Mouse (Mus musculus) MEL (cell line): ENCODE results near the gene Cyp1a2. TPM values are rescaled to one million over a fixed set of nuclear protein-coding genes. Genes with fewer than 3 reads are reported as not detected.
A peak's percentile ranks its signal among the peaks of the same experiment; 100 is the strongest.

Experiments
- DNase-seq: peaks from one replicate; pipeline ENCODE4 v3.0.0; 2011; ENCODE audit warnings: low read depth, low spot score
- H3K27ac ChIP-seq: 2 replicates; pipeline ENCODE4 v1.5.1; 2012; ENCODE audit warnings: low read depth, mild to moderate bottlenecking, control low read depth, low read length, moderate library complexity; ENCODE audit not compliant: control insufficient read depth
- H3K27me3 ChIP-seq, 2 experiments: fragments of 150-350 bp in 1 of 2; sonication (generic) in 1 of 2; 2 replicates each; pipeline ENCODE4 v1.6.1; 2012; ENCODE audit warnings: low read length in 2 of 2, mild to moderate bottlenecking in 2 of 2, improper control_type of control experiment in 1 of 2, moderate library complexity in 1 of 2; ENCODE audit not compliant: insufficient read depth in 2 of 2, control insufficient read depth in 1 of 2
- H3K36me3 ChIP-seq, 2 experiments: 2 replicates each; pipeline ENCODE4 v1.6.1; 2012 to 2014; ENCODE audit warnings: low read length in 2 of 2, improper control_type of control experiment in 1 of 2, inconsistent platforms in 1 of 2, mild to moderate bottlenecking in 1 of 2; ENCODE audit not compliant: insufficient read depth in 2 of 2, control insufficient read depth in 1 of 2
- H3K4me1 ChIP-seq, 2 experiments: fragments of 150-350 bp in 1 of 2; sonication (generic) in 1 of 2; 2 replicates each; pipeline ENCODE4 v1.6.1; 2012; ENCODE audit warnings: low read length in 2 of 2, improper control_type of control experiment in 1 of 2, mild to moderate bottlenecking in 1 of 2; ENCODE audit not compliant: insufficient read depth in 2 of 2, control insufficient read depth in 1 of 2
- H3K4me3 ChIP-seq, 2 experiments: fragments of 150-350 bp in 1 of 2; sonication (generic) in 1 of 2; 2 replicates each; pipeline ENCODE4 v1.5.1; 2012; ENCODE audit warnings: low read depth in 2 of 2, low read length in 2 of 2, mild to moderate bottlenecking in 2 of 2, moderate library complexity in 2 of 2, control low read depth in 1 of 2, improper control_type of control experiment in 1 of 2; ENCODE audit not compliant: control insufficient read depth in 1 of 2, insufficient read depth in 1 of 2
- H3K79me2 ChIP-seq: 2 replicates; pipeline ENCODE4 v1.6.1; 2012; ENCODE audit warnings: mild to moderate bottlenecking, low read length, moderate library complexity; ENCODE audit not compliant: control insufficient read depth, poor library complexity, insufficient read depth
- H3K9ac ChIP-seq: 2 replicates; pipeline ENCODE4 v1.6.1; 2012; ENCODE audit warnings: low read depth, mild to moderate bottlenecking, control low read depth, low read length, moderate library complexity; ENCODE audit not compliant: control insufficient read depth, poor library complexity, severe bottlenecking
- H3K9me3 ChIP-seq: fragments of 150-350 bp; sonication (generic); replicated peaks from 2 replicates; pipeline ENCODE4 v1.6.1; 2012; ENCODE audit warnings: mild to moderate bottlenecking, low read length, improper control_type of control experiment, moderate library complexity; ENCODE audit not compliant: insufficient read depth
- CHD2 ChIP-seq: IDR thresholded peaks from 2 replicates; pipeline ENCODE4 v1.6.1; 2011; ENCODE audit warnings: low read length, improper control_type of control experiment
- CTCF ChIP-seq, 3 experiments: IDR thresholded peaks in 2 of 3; conservative IDR thresholded peaks in 1 of 3; 2 replicates each; pipeline ENCODE4 v1.5.1; 2011 to 2012; ENCODE audit warnings: low read length in 3 of 3, low read depth in 2 of 3, mild to moderate bottlenecking in 2 of 3, improper control_type of control experiment in 1 of 3, inconsistent platforms in 1 of 3, mixed read lengths in 1 of 3, moderate library complexity in 1 of 3; ENCODE audit not compliant: control insufficient read depth in 1 of 3, insufficient read depth in 1 of 3, poor library complexity in 1 of 3, severe bottlenecking in 1 of 3
- ELF1 ChIP-seq: IDR thresholded peaks from 2 replicates; pipeline ENCODE4 v1.6.1; 2014; ENCODE audit warnings: low read depth, mild to moderate bottlenecking, inconsistent platforms, low read length, improper control_type of control experiment, moderate library complexity
- EP300 ChIP-seq, 2 experiments: IDR thresholded peaks; 2 replicates each; pipeline ENCODE4 v1.6.1; 2011; ENCODE audit warnings: improper control_type of control experiment in 2 of 2, low read length in 2 of 2, low read depth in 1 of 2, mild to moderate bottlenecking in 1 of 2
- GABPA ChIP-seq: IDR thresholded peaks from 2 replicates; pipeline ENCODE4 v1.6.1; 2012; ENCODE audit warnings: low read depth, mild to moderate bottlenecking, inconsistent platforms, low read length, improper control_type of control experiment, moderate library complexity
- GATA1 ChIP-seq: IDR thresholded peaks from 2 replicates; pipeline ENCODE4 v1.6.1; 2011; ENCODE audit warnings: low read depth, low read length, improper control_type of control experiment
- KAT2A ChIP-seq: conservative IDR thresholded peaks from 2 replicates; pipeline ENCODE4 v1.6.1; 2012; ENCODE audit warnings: low read depth, low read length, improper control_type of control experiment, inconsistent platforms
- MAFK ChIP-seq: IDR thresholded peaks from 2 replicates; pipeline ENCODE4 v1.6.1; 2011; ENCODE audit warnings: low read depth, mild to moderate bottlenecking, low read length, improper control_type of control experiment, borderline replicate concordance
- MAX ChIP-seq: IDR thresholded peaks from 2 replicates; pipeline ENCODE4 v1.6.1; 2011; ENCODE audit warnings: low read length, improper control_type of control experiment
- MAZ ChIP-seq: IDR thresholded peaks from 2 replicates; pipeline ENCODE4 v1.6.1; 2012; ENCODE audit warnings: low read depth, mild to moderate bottlenecking, inconsistent platforms, low read length, improper control_type of control experiment
- MEF2A ChIP-seq: IDR thresholded peaks from 2 replicates; pipeline ENCODE4 v1.6.1; 2014; ENCODE audit warnings: low read depth, mild to moderate bottlenecking, inconsistent platforms, low read length, improper control_type of control experiment; ENCODE audit not compliant: poor library complexity, insufficient replicate concordance, severe bottlenecking; ENCODE audit errors: extremely low read depth
- MXI1 ChIP-seq: IDR thresholded peaks from 2 replicates; pipeline ENCODE4 v1.6.1; 2011; ENCODE audit warnings: mild to moderate bottlenecking, low read depth, low read length, improper control_type of control experiment
- MYC ChIP-seq: IDR thresholded peaks from 2 replicates; pipeline ENCODE4 v1.6.1; 2011; ENCODE audit warnings: low read depth, mild to moderate bottlenecking, low read length, improper control_type of control experiment, moderate library complexity
- NELFE ChIP-seq: IDR thresholded peaks from 2 replicates; pipeline ENCODE4 v1.6.1; 2011; ENCODE audit warnings: low read depth, low read length, improper control_type of control experiment
- NRF1 ChIP-seq: IDR thresholded peaks from 2 replicates; pipeline ENCODE4 v1.6.1; 2014; ENCODE audit warnings: low read depth, mild to moderate bottlenecking, inconsistent platforms, low read length, improper control_type of control experiment, moderate library complexity; ENCODE audit not compliant: poor library complexity, insufficient read depth, severe bottlenecking
- POLR2A ChIP-seq, 2 experiments: IDR thresholded peaks; 2 replicates each; pipeline ENCODE4 v1.6.1; 2011 to 2012; ENCODE audit warnings: low read length in 2 of 2, mild to moderate bottlenecking in 2 of 2, control low read depth in 1 of 2, improper control_type of control experiment in 1 of 2, low read depth in 1 of 2, moderate library complexity in 1 of 2; ENCODE audit not compliant: control insufficient read depth in 1 of 2, insufficient read depth in 1 of 2, poor library complexity in 1 of 2
- POLR2AphosphoS2 ChIP-seq: IDR thresholded peaks from 2 replicates; pipeline ENCODE4 v1.6.1; 2011; ENCODE audit warnings: low read length, improper control_type of control experiment
- POLR2AphosphoS5 ChIP-seq: IDR thresholded peaks from 2 replicates; pipeline ENCODE4 v1.6.1; 2012; ENCODE audit warnings: low read depth, borderline replicate concordance, mild to moderate bottlenecking, inconsistent platforms, low read length, moderate library complexity, mixed read lengths
- SIN3A ChIP-seq: IDR thresholded peaks from 2 replicates; pipeline ENCODE4 v1.6.1; 2012; ENCODE audit warnings: low read length, improper control_type of control experiment, inconsistent platforms
- SMC3 ChIP-seq: IDR thresholded peaks from 2 replicates; pipeline ENCODE4 v1.6.1; 2011; ENCODE audit warnings: low read depth, low read length, improper control_type of control experiment
- TAL1 ChIP-seq: IDR thresholded peaks from 2 replicates; pipeline ENCODE4 v1.6.1; 2012; ENCODE audit warnings: mild to moderate bottlenecking, inconsistent platforms, low read length, moderate library complexity, mixed read lengths
- TBP ChIP-seq: IDR thresholded peaks from 2 replicates; pipeline ENCODE4 v1.8.0; 2011; ENCODE audit warnings: low read depth, low read length, improper control_type of control experiment
- TCF12 ChIP-seq: IDR thresholded peaks from 2 replicates; pipeline ENCODE4 v1.6.1; 2014; ENCODE audit warnings: low read depth, mild to moderate bottlenecking, inconsistent platforms, low read length, improper control_type of control experiment, moderate library complexity
- USF1 ChIP-seq: IDR thresholded peaks from 2 replicates; pipeline ENCODE4 v1.6.1; 2014; ENCODE audit warnings: low read depth, mild to moderate bottlenecking, inconsistent platforms, low read length, improper control_type of control experiment, moderate library complexity
- USF2 ChIP-seq, 2 experiments: IDR thresholded peaks; 2 replicates each; pipeline ENCODE4 v1.6.1; 2011 to 2012; ENCODE audit warnings: improper control_type of control experiment in 2 of 2, low read length in 2 of 2, borderline replicate concordance in 1 of 2, inconsistent platforms in 1 of 2, low read depth in 1 of 2, mild to moderate bottlenecking in 1 of 2; ENCODE audit not compliant: insufficient read depth in 1 of 2
- ZC3H11A ChIP-seq: IDR thresholded peaks from 2 replicates; pipeline ENCODE4 v1.6.1; 2012; ENCODE audit warnings: low read depth, mild to moderate bottlenecking, inconsistent platforms, low read length, improper control_type of control experiment
- ZKSCAN1 ChIP-seq: IDR thresholded peaks from 2 replicates; pipeline ENCODE4 v1.6.1; 2012; ENCODE audit warnings: low read depth, mild to moderate bottlenecking, inconsistent platforms, low read length, improper control_type of control experiment, moderate library complexity
- ZMIZ1 ChIP-seq: IDR thresholded peaks from 2 replicates; pipeline ENCODE4 v1.6.1; 2012; ENCODE audit warnings: low read depth, mild to moderate bottlenecking, inconsistent platforms, low read length, improper control_type of control experiment, moderate library complexity
- polyA plus RNA-seq, 2 experiments: library from polyadenylated mRNA; stranded (reverse) in 1 of 2; unstranded in 1 of 2; fragments of >175 nt in 1 of 2; fragments of >200 nt in 1 of 2; gene quantifications; 2 replicates each; pipeline versions ENCODE4 v1.2.1 to v1.2.4; 2012; ENCODE audit warnings: low replicate concordance in 2 of 2, low read depth in 1 of 2; ENCODE audit not compliant: insufficient read length in 2 of 2, insufficient read depth in 1 of 2, missing spikeins in 1 of 2
- total RNA-seq: library from RNA; depleted of rRNA; stranded (reverse); fragments of 300-350 nt; gene quantifications from 2 replicates; pipeline ENCODE4 v1.2.3, GENCODE M21; 2012

Gene Cyp1a2
- total and polyA plus RNA-seq, 3 experiments = not detected

DNA sequence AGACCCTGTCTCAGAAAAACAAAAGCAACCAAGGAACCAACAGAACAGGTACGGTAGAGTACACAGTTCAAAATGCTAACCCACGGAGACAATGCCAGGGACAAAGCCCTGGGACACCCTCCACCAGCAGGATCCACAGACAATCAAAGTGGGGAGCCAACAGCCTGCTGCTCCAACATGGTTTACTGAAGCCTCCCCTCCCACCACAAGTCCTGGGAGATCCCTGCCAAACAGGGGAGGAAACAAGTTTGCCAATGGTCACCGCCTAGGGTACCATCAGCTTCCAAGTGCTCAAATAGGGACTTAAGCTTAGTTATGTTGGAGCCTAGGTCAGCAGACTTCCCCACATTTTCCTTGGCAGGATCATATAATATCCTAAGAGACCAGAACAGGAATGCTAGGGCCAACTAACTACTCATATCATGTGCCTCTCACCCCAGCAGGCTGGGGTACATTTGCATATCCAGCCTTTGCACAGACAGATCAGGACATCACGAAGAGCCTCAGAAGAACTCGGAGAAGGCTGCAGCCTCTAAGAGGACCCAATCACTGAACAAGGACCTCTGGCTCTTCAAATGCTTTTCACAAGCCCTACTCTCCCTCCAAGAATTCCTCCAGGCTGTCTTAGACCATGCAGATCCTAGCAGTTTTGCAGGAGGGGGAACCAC is 43.7 kb downstream of the Cyp1a2 start:
- DNase-seq = no peak
- Histone ChIP-seq H3K79me2 (peaks cover 98% of the 10 kb centered on the region), H3K4me3 (peak overlapping the region; percentile 9 to 10; a peak in 3 of 4 replicates), H3K9me3 (no peaks in the 10 kb centered on the region), H3K27ac (peak overlapping the region; percentile 55), H3K4me1 (peaks cover 27 to 66% of the 10 kb centered on the region in 2 experiments), H3K27me3 (no peaks in the 10 kb centered on the region), H3K36me3 (peaks cover 6 to 58% of the 10 kb centered on the region in 2 experiments), H3K9ac (peak overlapping the region; percentile 49)
- no peak for TF ChIP-seq POLR2A (IDR thresholded peaks at IDR 0.05; ENCODE audit: control insufficient read depth in 1 of 2, insufficient read depth in 1 of 2, low read depth in 1 of 2, low read length in 2 of 2, poor library complexity in 1 of 2)

- Histone ChIP-seq H3K9ac (peak overlapping the region; percentile 49), H3K79me2 (peaks cover 98% of the 10 kb centered on the region), H3K36me3 (peaks cover 10 to 58% of the 10 kb centered on the region in 2 experiments), H3K9me3 (no peaks in the 10 kb centered on the region), H3K27ac (peak overlapping the region; percentile 55), H3K27me3 (no peaks in the 10 kb centered on the region), H3K4me1 (peaks cover 27 to 66% of the 10 kb centered on the region in 2 experiments), H3K4me3 (0 out of 4 replicates have a peak overlapping the region, but pooled peaks of 1 of the 2 experiments have one; percentile 11)
- peak; percentile 70 for DNase-seq
- TF ChIP-seq ZKSCAN1 (no peak), TBP (no peak), CTCF (IDR thresholded peaks at IDR 0.05 in 2 of 3, conservative IDR thresholded peaks at IDR 0.05 in 1 of 3; ENCODE audit: control insufficient read depth in 1 of 3, insufficient read depth in 1 of 3, low read depth in 2 of 3, low read length in 3 of 3, poor library complexity in 1 of 3, severe bottlenecking in 1 of 3) (no peak), MXI1 (peak; percentile 63; the same call in 1 of the 2 replicates), USF2 (IDR thresholded peaks at IDR 0.05; ENCODE audit: borderline replicate concordance in 1 of 2, insufficient read depth in 1 of 2, low read depth in 1 of 2, low read length in 2 of 2) (no peak), GATA1 (no peak), NELFE (no peak), POLR2A (IDR thresholded peaks at IDR 0.05; ENCODE audit: control insufficient read depth in 1 of 2, insufficient read depth in 1 of 2, low read depth in 1 of 2, low read length in 2 of 2, poor library complexity in 1 of 2) (0 out of 4 replicates have a peak, but pooled peaks of 1 of the 2 experiments have one; percentile 27), TAL1 (peak; percentile 34; the same call in 1 of the 2 replicates), ELF1 (no peak), USF1 (no peak), POLR2AphosphoS5 (no peak), ZC3H11A (no peak), SMC3 (no peak), EP300 (IDR thresholded peaks at IDR 0.05; ENCODE audit: low read depth in 1 of 2, low read length in 2 of 2) (peak; percentile 41 to 61; a peak in 2 of 4 replicates), ZMIZ1 (no peak), GABPA (no peak), TCF12 (0 out of 2 replicates have a peak, but pooled peaks have one; percentile 26), POLR2AphosphoS2 (no peak), MAFK (no peak), MAZ (peak; percentile 62; the same call in 1 of the 2 replicates), MEF2A (no peak), NRF1 (no peak), MYC (no peak), MAX (no peak), SIN3A (peak; percentile 81), CHD2 (no peak), KAT2A (no peak)
Measured at GRCm38 (mm10) chr9:57638651-57639459, 44.6 kb downstream of the Cyp1a2 start.
